Mouse (Mus musculus): ENCODE results near the gene Lgmn.

Lgmn gene

DNA sequence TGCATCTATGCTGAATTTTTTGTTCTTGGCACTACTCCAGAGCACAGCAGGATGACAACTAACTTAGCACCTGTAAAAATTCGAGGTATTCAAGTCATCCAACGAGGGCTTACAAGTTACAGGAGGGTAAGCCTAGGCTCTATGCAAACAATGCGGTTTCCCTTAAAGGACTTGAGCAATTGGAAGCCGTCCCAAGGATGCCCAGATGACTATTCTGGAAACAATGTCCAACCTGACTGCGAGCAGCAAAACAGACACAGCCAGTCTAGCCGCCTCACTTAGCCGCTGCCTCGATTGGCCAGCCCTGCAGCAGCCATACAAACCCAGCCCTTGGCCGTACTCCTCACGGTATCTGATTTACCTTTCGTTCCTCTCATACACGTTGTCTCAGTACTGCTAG is 7.4 kb downstream of the Lgmn start:
- no peak for DNase-seq (ENCODE audit: low spot score)

DNA sequence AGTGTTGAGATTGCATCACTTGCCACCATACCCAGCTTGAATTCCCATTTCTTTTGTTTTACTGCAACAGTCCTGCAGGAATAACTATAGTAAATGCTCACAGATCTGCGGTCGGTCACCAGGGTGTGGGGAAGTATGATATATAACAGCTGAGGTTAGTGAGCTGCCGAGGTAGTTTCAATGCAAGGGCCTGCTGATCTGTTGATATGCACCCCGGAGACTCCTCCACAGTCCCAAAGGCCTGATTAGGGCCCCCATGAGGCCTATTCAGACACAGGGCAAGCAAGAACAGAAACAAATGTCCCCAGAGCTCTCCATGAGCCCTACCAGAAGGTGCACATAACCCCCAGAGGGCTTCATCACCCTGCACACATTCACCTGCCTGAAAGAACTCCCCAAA is 9.4 kb downstream of the Lgmn start:
- DNase-seq (ENCODE audit: low spot score): no peak

DNA sequence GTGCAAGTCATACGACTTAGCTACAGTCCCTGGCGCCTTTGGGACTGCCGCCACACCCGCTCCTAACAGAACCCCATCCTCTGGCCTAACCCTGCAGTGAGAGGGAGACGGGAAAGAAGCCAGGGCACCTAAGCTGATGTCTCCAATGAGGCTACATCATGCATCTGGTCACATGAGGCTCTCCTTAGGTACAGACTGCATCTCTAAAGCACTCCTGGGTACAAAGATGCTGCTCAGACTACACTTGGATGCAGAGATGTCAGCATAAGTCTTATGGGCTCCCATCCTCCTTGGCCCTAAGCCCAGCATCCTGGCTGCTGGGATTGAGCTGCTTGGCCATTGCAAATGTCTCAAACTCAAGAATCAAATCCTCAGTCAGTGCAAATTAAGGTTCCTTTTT is 10.0 kb downstream of the Lgmn start:
- DNase-seq (ENCODE audit: low spot score): no peak

DNA sequence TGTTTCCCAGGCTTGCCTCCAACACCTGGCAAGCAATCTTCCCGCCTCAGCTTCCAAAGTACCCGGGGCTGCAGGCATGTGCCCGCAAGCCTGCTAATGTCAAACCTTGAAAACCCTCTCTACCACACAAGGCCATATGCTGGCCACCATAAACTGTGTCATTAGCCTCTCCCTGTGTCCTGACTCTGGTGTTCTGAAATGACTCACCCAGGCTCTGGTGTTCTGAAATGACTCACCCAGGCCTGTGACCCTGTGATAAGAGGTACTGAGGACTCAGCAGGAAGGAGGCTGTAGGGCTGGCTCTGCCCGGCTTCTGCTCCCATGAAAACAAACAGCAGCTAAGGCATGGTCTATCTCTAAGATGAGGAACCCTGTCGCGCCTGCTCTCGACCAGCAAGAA is 13.3 kb downstream of the Lgmn start:
- DNase-seq (ENCODE audit: low spot score): no peak

DNA sequence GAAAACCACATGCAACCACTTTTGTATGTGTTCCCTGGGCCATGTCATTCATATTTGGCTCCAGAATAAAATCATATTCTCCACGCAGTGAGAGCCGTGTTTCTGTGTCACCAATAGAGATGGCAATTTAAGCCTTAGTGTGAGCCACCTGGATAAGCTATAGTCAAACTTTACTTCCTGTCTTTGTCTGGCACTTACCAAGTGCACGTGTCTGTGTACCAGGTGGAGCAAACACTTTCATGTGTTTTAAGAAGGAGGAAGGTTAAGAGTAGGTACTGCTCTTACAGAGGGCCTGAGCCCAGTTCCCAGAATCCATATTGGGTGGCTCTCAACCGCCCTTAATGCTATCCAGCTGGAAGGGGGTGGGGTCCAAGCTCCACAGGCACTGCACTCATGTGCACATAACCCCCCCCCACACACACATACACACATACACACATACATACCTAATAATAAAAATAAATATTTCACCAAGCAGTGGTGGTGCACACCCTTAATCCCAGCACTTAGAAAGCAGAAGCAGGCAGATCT is 14.5 kb downstream of the Lgmn start:
- DNase-seq (ENCODE audit: low spot score): no peak

DNA sequence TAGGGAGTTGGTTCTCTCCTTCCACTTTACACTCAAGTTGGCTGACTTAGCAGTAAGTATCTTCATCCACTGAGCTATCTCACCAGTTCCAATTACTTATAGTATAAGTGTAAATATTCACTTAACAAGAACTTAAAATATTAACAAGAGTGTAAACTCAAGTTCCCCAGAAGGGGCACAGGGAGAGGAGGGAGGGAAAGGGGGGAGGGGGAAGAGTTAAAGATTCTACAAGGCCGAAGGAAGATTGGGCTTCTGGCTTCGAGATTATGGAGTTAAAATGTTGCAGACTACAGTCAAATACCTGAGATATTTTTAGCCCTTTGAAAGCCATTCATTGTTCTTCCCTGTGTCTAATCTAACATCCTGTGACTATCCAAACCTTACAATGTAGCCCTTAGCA is 15.2 kb downstream of the Lgmn start:
- no peak for DNase-seq (ENCODE audit: low spot score)

DNA sequence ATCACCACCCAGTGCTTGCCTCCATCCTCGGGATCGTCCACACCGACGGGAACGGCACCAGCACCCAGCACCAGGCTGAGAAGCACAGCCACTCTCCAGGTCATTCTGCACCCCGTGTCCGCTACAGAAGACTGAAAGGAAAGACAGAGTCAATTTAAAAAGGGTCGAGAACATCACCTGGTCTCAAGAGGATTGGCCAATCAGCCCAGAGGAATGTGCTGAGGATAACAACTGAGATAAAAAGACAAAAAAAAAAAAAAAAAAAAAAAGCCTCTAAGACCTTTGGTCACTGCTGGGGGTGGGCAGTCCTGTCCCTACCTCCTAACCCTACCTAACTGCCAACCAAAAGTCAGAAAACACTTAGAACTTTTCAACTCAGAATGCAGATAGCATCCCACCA is 16.0 kb downstream of the Lgmn start:
- no peak for DNase-seq (ENCODE audit: low spot score)

DNA sequence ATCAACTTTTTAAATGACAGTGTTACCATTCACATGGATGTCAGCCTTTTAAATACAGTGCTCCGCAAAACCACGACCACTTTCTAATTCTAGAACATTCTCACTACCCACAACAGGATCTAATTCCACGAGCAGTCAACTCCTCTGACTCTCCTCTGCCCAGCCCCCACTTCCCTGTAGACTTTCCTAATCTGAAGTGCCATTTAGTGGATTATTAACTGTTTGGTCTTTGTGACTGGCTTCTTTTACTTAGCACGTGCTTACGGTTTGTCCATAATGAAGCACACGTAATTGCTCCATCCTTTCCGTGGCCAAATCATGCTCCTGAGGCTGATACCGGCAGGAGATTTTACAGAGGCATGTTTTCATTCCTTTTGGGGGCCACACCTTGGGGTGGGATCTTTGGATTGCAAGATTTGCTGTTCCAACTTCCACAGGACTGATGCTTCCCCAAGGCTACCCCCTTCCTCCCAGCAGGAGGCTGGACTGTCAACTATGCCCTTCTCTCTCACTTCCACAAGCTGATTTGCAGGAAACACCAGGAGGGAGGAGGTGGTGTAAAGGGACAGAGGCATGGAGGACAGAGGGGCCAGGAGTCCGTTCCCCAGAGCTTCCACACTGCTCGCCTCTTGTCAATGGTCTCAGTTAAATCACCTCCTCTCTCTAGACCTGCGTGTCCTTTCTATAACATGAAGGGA is 16.8 kb downstream of the Lgmn start:
- no peak for DNase-seq (ENCODE audit: low spot score)

DNA sequence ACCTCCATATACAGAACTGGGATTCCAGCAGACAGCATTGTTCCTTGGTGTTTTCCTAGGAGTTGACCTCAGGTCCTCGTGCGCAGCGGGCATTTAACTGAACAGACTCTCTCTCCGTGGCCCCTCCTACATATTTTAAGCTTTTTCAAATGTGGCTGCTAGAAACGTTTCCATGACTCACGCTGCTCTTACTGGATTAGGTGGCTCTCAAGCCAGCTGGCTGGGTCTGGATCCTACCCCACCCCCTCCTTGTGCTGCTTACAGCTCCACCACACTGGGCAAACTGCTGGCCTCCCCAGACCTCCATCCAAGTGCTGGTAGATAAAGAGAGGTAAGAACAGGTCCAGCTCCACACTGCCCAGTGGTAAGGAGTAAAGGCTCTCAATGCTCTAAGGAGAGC is 17.5 kb downstream of the Lgmn start:
- DNase-seq (ENCODE audit: low spot score): no peak

DNA sequence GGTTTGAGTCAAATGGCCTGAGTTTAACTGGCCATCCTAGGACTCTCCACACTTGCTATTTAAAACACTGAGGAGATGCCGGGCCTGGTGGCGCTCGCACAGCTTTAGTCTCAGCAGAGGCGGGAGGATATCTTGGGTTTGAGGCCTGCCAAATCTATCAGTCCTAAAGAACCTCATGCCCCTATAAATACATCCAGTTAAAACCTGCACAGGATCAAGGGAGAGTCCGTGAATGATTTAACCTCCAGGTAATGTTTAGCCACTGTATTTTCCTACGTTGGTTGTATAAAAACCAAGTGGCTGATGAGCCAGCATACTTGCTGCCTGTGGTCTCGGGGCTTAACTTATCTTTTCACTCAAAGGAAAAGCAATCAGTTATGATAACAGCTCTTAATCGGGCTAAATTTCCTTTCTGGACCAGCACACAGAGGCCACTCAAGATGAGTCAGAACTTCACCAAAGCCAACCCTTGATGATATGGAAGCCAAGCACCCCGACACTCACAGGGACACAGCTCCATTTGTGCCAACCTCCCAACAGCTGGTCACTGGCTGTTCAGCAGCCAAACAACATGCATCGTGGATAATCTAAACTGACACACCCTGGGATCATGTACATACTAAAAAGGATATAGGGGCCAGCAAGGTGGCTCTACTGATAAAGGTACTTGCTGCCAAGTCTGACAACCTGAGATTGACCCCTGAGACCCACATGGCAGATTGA is 19.3 kb downstream of the Lgmn start:
- no peak for DNase-seq (ENCODE audit: low spot score)

DNA sequence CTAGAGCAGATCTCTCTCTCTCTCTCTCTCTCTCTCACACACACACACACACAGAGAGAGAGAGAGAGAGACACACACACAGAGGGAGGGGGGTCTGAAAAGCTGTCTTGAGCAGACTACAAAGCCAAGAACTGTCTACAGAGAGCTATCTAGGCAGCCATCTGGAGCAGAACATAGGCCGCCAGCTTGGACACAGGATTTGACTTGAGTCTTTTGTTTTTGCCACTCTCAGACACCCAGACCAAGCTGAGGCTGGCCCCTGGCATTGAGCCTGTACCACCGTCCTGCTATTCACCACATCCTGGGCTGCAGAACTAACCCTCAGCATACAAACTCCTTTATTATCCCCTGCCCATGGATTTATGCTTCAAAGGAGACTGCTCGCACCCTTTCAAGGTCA is 20.1 kb downstream of the Lgmn start:
- no peak for DNase-seq (ENCODE audit: low spot score)

DNA sequence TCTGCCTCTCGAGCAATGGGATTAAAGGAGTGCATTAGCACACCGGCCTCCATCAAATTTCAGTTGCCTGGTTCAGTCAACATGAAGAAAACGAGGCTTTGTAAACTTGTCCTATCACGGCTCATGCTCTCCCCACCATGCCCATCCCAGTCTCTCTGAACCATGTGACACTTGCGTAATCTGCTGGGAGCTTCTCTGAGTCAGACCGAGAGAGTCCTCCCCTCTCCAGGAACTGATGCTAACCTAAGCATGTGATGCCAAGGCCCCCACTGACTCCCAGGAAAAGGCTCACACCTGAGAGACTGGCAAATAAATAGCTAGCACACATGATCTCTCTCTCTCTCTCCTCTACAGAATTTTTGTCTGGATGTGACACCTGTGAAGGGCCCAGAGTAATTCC is 21.9 kb downstream of the Lgmn start:
- no peak for DNase-seq (ENCODE audit: low spot score)

DNA sequence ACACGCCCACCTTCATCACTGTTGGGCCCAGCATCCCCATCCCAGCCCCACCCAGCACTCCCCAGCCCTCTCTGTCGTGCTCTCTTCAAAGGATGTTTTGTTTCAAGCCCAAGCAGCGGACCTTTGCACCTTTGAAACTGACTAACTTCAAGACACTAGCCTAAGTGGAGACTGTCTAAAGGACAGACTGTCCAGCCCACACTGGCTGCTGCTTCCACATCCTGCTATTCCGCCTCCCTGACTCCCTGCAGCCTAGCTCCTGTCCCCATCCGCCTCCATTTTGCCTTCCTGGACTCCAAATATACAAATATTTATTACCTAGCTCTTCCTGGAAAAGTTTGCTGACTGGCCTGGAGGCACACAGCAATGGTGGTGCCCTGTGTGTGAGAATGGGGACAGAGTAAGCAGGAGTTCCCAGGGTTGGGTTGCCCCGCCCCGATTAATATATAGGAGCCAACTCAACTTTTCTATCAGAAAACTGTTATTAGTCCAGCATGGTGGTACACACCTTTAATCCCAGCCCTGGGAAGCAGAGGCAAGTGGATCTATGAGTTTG is 22.6 kb downstream of the Lgmn start:
- DNase-seq (ENCODE audit: low spot score): no peak

DNA sequence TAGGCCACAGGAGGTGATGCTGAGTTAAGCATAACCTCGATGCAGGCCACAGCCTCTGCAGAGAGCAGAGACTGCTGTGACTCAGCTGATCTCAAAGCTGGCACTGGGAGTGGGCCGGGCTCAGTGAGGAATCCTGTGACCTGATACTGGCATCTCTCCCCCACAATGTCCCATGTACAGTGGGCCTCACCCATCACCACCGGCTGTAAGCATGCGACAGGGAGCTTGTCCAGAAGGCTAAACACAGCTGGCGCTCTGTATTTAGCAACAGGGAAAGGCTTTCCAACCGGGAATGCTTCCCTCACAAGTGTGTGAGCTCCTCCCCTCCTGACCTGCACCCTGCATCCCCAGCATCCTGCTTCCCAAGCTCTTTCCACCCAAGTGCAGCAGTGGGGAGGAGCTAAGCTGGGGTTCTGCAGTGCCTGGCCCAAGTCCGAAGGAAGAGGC is 23.2 kb downstream of the Lgmn start:
- no peak for DNase-seq (ENCODE audit: low spot score)

DNA sequence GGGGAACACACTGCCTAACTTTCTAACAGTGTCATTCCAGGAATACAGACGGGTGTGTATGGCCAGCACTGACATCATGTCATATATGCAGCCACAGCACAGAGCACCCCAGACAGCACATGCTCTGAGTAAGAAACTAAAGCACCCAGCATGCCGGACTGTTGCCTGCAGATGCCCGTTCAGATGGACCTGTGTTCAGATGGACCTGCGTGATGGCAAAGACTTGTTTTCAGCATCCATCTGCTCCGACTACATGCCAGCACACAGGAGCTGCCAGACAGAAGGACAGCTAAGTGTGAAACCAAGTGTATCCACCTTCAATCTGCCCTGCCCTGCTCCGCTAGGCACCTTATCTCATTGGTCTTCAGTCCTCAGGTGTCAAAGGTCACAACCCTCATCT is 24.9 kb downstream of the Lgmn start:
- DNase-seq (ENCODE audit: low spot score): no peak

DNA sequence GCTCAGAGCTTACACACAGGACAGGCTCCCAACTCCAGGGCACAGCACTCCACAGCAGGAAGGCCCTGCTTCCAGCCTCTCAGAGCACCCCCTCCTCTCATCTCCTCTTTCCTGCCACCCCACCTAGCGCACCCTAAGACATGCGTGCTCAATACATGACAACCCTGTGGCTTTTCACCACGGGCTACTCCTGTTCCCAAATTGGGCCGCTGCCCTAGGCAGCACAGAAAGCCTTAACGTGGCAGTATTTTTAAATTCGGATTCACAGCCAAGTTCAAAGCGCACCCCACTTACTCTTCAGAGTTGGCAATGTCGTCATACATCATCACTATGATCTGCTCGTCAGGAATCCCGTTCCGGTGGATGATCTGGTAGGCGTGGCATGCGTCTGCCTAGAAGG is 26.4 kb downstream of the Lgmn start:
- DNase-seq (ENCODE audit: low spot score): no peak

DNA sequence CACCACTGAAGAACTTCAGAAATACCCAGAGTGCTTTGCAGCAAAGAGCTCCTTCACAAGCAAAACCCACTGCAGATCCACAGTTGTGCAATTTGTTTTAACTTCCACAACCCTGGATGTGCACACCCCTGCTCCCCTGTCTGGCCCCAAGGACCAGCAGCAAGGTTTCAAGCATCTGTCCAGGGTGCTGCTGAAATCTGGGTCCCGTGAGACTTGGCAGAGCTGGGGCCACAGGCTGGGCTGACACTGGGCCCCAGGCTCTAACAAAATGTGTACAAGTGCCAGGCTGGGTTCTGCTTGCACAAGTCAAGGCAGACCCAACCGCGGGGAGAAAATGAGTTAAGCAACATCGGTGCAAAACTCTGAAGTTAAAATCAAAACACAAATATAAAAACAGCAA is 41.0 kb downstream of the Lgmn start:
- no peak for DNase-seq (ENCODE audit: low spot score)

DNA sequence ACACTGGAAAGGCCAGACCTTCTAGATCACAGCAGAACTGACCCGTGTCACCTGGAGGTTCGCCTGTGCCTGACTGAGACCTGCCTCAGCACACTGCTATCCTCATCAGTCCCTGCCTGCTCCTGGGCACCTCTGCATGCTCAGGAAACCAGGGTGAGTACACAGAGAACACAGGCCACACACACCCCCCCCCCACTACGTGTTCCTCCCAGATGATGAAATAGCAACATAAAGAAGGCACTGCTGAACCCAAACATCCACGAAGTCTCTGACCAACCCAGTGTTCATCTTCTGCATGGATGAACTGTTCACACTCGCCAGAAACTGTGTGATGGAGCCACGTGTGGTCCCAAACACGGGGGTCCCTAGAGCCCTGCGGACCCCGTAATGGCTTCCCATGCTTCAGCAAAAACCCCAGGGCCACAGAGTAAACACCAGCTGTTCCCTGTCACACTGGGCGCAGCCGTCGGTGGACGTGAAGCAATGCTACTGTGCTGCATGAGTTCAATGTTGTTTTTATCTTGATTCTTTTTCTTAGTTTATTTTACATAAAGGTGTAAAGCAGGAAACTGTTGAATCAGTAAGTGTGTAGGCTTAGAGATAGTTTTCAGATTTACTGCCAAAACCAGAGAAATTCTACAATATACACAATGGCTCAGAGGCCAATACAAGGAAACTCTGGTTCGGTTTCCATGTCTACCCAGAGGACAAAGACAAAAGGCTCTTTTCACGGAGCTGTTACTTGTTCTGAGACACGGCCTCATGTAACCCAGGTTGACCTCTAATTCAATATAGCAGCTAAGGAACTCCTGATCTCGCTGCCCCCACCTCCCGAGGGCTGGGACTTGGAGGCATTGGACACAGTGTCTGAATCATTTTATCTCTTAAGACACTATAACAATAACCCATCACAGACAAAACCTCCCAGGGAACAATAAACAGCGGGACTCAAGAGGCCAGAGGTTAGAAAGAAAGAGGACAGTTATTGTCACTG is 43.3 kb downstream of the Lgmn start:
- no peak for DNase-seq (ENCODE audit: low spot score)

DNA sequence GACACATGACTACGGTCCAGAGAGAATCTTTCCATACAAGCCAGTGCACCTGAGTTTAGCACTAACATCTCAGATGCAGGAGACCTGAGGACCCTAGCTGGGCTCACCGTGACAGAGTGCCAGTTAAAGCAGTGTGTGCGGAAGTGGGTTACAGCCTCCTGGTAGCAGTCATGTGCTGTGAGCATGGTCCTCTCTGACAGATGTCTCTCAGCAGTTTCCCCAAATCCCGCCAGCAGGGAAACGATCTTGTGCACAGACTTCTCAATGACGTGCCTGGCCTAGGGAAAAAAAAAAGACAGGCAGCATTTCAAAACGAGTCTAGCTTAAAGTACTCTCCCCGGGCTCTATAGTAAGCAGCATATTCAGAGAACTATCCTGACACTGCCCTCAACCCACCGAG is 44.1 kb downstream of the Lgmn start:
- no peak for DNase-seq (ENCODE audit: low spot score)

DNA sequence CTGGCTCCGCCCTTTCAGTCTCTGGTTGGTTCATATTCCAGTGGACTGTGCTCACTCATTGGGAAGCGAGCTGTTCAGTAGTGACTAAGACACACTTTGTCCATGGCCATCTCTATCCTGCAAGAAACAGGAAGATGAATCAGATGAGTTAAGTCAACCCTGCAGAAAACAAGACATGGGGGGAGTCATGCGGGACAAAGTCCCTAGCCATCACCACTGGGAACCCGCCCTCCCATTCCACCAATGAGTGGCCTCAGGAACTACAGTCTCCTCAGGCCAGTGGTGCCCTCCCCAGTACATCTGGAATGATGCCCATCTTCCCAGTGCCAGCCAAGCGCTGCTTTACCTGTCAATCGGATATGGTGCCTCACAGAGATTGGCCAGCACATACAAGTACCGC is 45.1 kb downstream of the Lgmn start:
- DNase-seq (ENCODE audit: low spot score): no peak

DNA sequence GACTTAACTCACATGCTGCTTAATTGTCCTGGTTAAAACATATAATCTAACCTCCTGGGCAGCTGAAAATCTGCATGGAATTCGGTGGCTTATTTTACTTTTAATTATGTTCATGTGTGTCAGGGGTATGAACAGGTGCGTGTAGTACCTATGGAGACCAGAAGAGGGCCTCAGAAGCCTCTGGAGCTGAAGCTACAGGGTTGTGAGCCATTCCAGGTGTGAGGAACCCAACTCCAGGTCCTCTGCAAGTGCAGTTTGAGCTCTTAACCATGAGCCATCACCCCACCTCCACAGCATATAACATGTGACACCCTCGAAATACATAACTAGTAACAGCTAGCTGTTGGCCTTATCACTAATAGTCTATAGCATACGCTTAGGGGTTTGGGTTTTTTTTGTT is 47.6 kb downstream of the Lgmn start:
- no peak for DNase-seq (ENCODE audit: low spot score)

DNA sequence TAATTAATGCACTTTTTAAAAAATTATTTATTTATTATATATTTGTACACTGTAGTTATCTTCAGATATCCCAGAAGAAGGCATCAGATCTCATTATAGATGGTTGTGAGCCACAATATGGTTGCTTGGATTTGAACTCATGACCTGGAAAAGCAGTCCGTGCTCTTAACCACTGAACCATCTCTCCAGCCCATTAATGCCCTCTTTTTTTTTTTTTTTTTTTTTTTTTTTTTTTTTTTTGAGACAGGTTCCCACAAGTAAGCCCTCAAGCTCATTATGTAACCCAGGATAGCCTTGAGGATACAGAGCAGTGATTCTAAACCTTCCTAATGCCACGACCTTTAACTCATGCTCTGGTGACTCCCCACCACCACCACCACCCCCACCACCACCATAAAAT is 48.5 kb downstream of the Lgmn start:
- DNase-seq (ENCODE audit: low spot score): no peak
